Mouse (Mus musculus) heart, adult 2 months (tissue): ENCODE measurements around the gene Phykpl. TPM values are rescaled to one million over a fixed set of nuclear protein-coding genes. Genes with fewer than 3 reads are reported as not detected.
A peak's percentile ranks its signal among the peaks of the same experiment; 100 is the strongest.

Experiments used
- DNase-seq, 2 experiments: peaks; one replicate each; pipeline ENCODE4 v3.0.0; 2021
- H3K27ac ChIP-seq: fragments of 200-600 bp; 2 replicates; pipeline ENCODE4 v1.8.1; 2022
- H3K27me3 ChIP-seq: fragments of 200-500 bp; 2 replicates; pipeline ENCODE4 v1.6.1; 2012; ENCODE audit warnings: mild to moderate bottlenecking, low read length, inconsistent platforms, mixed read lengths; ENCODE audit not compliant: control insufficient read depth, insufficient read depth
- H3K36me3 ChIP-seq: fragments of 200-500 bp; 2 replicates; pipeline ENCODE4 v1.6.1; 2012; ENCODE audit warnings: low read length, inconsistent platforms; ENCODE audit not compliant: control insufficient read depth, insufficient read depth
- H3K4me1 ChIP-seq: fragments of 200-500 bp; 2 replicates; pipeline ENCODE4 v1.6.1; 2011; ENCODE audit warnings: low read length; ENCODE audit not compliant: control insufficient read depth, insufficient read depth
- H3K4me3 ChIP-seq: fragments of 200-600 bp; 2 replicates; pipeline ENCODE4 v1.8.1; 2022
- H3K79me2 ChIP-seq: fragments of 200-500 bp; replicated peaks from 2 replicates; pipeline ENCODE4 v1.6.1; 2012; ENCODE audit warnings: mild to moderate bottlenecking, inconsistent platforms, low read length, moderate library complexity, mixed read lengths; ENCODE audit not compliant: control insufficient read depth, insufficient read depth
- H3K9ac ChIP-seq: fragments of 200-500 bp; 2 replicates; pipeline ENCODE4 v1.6.1; 2012; ENCODE audit warnings: low read depth, mild to moderate bottlenecking, control low read depth, inconsistent platforms, low read length, mixed read lengths
- CTCF ChIP-seq: fragments of 200-600 bp; IDR thresholded peaks from 2 replicates; pipeline ENCODE4 v1.8.1; 2022; ENCODE audit warnings: antibody characterized with exemption, mild to moderate bottlenecking, moderate library complexity
- EP300 ChIP-seq: fragments of 200-500 bp; IDR thresholded peaks from 2 replicates; pipeline ENCODE4 v1.6.1; 2011; ENCODE audit warnings: low read depth, low read length, control low read depth; ENCODE audit not compliant: insufficient read depth
- POLR2A ChIP-seq: fragments of 200-500 bp; IDR thresholded peaks from 2 replicates; pipeline ENCODE4 v1.6.1; 2011; ENCODE audit warnings: mild to moderate bottlenecking, low read depth, low read length, control low read depth; ENCODE audit not compliant: insufficient read depth
- WGBS: fragments of 180-500 bp; shearing (Covaris S2); methylation state at CpG from one replicate; pipeline ENCODE4 v1.1.7; 2018; 5-methylcytosine and 5-hydroxymethylcytosine counted together
- intact Hi-C: fragments of 180-260 bp; cut with DNase I; formaldehyde crosslinking; loops from one replicate; pipeline ENCODE4 v1.15.1; 2025
- polyA plus RNA-seq: library from polyadenylated mRNA; depleted of rRNA; stranded (reverse); fragments of >200 nt; gene quantifications from 2 replicates; pipeline ENCODE4 v1.2.3, GENCODE M21; 2012
- total RNA-seq, 2 experiments: library from RNA; stranded (reverse); gene quantifications; 2 replicates each; pipeline ENCODE4 v1.2.3; 2021

The Phykpl gene
- total and polyA plus RNA-seq, 3 experiments: 6.9 to 16.8 (median 8.9) TPM

DNA sequence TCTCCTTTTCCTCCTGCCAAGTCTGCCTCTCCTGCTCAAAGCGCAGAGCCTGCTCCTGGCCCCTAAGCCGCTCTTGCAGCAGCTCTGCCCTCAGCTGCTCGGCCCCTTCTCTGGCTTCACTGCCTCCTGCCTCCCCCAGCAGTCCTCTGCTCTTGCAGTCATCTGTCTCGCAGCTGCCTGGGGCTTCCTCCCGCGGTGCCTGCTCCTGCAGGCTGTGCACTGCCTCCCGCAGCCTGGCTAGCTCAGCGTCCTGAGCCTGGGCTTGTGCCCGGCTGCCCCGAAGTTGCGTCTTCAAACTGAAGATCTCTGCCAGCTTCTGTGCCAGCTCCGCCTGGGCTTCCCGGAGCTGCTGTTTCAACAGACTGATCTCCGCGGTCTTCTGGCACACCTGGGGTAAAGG, 59.2 kb downstream of the Phykpl start:
- H3K9ac ChIP-seq: no peak overlapping the region
- peaks cover 2% of the 10 kb centered on the region for H3K36me3 ChIP-seq
- peaks cover 12% of the 10 kb centered on the region for H3K4me1 ChIP-seq
- peak overlapping the region; percentile 28; the same call in 1 of the 2 replicates for H3K27ac ChIP-seq
- intact Hi-C loops: no loop called here
- no peak overlapping the region for H3K4me3 ChIP-seq
- WGBS: 48% methylated on average over 15 of the region's 15 CpGs
- no peaks in the 10 kb centered on the region for H3K79me2 ChIP-seq
- peak in 1 of 2 experiments; percentile 33 for DNase-seq
- no peak for TF ChIP-seq POLR2A
- TF ChIP-seq EP300: no peak
- TF ChIP-seq CTCF: no peak
- H3K27me3 ChIP-seq: no peaks in the 10 kb centered on the region

DNA sequence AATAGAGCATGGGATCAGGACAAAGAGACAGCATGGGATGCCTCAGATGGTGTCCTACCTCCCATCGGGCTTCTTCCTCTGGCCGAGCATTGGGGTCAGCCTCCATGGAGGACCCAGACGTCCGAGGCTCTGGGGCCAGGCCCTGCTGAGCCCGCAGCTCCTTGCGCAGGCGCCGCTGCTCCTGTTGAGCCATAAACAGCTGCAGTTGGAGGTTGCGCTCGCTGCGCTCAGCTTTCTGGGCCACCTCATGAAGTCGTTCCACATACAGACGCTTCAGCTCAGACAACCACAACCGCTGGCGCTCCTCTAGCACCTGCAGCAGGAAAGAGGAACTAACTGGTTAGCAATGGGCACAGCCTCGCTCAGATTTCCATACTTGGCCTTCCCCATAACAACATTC, 59.7 kb downstream of the Phykpl start:
- WGBS: 80% methylated on average over 16 of the region's 16 CpGs
- H3K27ac ChIP-seq: no peak overlapping the region
- peak in 1 of 2 experiments; percentile 51 for DNase-seq
- no peaks in the 10 kb centered on the region for H3K79me2 ChIP-seq
- H3K4me3 ChIP-seq: no peak overlapping the region
- H3K4me1 ChIP-seq: peaks cover 12% of the 10 kb centered on the region
- intact Hi-C loops: no loop called here
- TF ChIP-seq POLR2A (no peak), CTCF (no peak), EP300 (no peak)
- H3K27me3 ChIP-seq: no peaks in the 10 kb centered on the region
- H3K36me3 ChIP-seq: peaks cover 2% of the 10 kb centered on the region
- no peak overlapping the region for H3K9ac ChIP-seq

DNA sequence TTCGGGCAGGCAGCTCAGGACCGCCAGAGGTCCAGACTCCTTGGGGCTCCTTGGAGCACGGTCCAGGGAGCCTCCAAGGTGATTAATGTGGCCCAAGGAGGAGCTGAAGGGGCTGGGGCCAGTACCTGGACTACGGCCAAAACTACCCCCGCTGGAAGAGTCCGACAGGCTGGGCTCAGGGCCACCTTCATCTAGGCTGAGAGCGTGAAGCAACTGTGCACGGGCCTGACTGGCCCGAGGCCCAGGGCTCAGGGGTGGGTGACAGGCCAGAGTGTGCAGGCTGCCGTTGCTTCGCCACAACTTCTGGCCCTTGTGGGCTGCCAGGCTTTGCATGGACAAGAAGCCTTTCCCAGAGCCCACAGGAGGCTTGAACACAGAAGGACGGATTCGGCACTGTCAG, 60.7 kb downstream of the Phykpl start:
- no peak overlapping the region; the same call in 1 of the 2 replicates for H3K4me3 ChIP-seq
- WGBS: 46% methylated on average over 13 of the region's 13 CpGs
- H3K27ac ChIP-seq: peak overlapping the region; percentile 79
- DNase-seq: no peak
- intact Hi-C loops: no loop called here
- no peaks in the 10 kb centered on the region for H3K27me3 ChIP-seq
- H3K4me1 ChIP-seq: peaks cover 12% of the 10 kb centered on the region
- TF ChIP-seq EP300 (no peak), CTCF (no peak), POLR2A (no peak)
- peaks cover 2% of the 10 kb centered on the region for H3K36me3 ChIP-seq
- no peaks in the 10 kb centered on the region for H3K79me2 ChIP-seq
- 0 out of 2 replicates have a peak overlapping the region, but pooled peaks have one; percentile 4 for H3K9ac ChIP-seq

DNA sequence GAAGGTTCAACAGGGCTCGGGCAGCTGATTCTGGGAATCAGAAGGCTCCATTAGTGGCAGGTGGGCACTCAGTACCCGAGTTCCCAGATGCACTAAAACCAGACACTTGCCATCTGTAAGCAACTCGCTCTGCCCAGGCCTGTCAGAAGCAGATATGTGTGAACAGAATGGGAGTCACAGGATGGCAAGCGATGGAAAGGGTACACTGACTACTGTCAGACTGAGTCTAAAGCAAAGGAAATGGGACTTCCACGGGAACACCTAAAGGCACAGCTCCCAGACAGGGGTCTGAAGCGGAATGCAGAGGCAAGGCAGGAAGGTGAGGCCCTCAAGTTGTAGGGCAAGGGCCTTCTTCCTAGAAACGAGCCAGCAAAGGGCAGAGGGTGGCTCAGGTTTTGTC, 61.7 kb downstream of the Phykpl start:
- intact Hi-C loops: no loop called here
- H3K27me3 ChIP-seq: no peaks in the 10 kb centered on the region
- TF ChIP-seq CTCF (no peak), EP300 (no peak), POLR2A (no peak)
- H3K27ac ChIP-seq: peak overlapping the region; percentile 79
- H3K36me3 ChIP-seq: peaks cover 2% of the 10 kb centered on the region
- peak overlapping the region; percentile 33; the same call in 1 of the 2 replicates for H3K4me3 ChIP-seq
- H3K79me2 ChIP-seq: no peaks in the 10 kb centered on the region
- no peak for DNase-seq
- H3K9ac ChIP-seq: peak overlapping the region; percentile 17; the same call in 1 of the 2 replicates
- 65% methylated on average over 7 of the region's 7 CpGs for WGBS
- H3K4me1 ChIP-seq: peaks cover 12% of the 10 kb centered on the region

DNA sequence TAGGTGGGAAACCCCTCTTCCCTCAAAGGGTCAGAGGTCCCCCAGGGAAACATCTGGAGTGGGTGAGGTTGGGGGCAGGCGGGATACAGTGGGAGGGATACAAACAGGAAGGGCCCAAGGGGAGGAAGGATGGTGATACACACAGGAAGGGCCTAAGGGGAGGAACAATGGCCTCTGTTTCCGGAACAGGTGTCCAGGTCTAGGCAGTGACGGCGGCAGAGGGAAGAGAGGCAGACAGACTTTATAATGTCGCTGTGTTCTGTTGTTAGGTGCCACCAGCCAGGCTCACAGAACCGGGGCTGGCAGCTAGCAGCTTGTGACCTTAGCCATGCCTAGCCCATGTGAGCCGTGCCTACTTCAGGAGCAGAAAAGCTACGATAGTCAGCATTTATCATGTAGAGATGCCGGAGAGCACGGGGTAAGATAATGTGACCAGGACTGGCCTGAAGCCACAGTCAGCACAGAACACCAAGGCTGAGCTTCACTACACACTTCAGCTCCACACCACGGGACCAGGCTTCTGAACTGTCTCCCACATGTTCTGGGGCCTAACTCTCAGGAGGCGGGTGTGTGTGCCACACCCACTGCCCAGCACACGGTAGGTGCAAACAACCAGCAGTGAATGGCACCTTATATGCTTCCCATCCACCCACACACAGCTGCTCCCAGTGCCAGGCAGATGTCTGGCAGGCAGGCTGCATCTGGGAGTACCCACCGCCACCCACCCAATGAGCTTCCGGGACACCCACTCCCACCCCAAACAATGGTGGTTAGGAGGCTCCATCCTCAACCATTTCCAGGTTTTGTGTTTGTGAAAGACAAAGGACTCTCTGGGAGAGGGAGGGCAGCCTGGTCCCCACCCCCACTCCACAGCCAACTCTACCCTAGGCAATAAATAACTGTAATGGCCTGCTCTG, 62.5 kb downstream of the Phykpl start:
- peaks cover 10% of the 10 kb centered on the region for H3K4me1 ChIP-seq

DNA sequence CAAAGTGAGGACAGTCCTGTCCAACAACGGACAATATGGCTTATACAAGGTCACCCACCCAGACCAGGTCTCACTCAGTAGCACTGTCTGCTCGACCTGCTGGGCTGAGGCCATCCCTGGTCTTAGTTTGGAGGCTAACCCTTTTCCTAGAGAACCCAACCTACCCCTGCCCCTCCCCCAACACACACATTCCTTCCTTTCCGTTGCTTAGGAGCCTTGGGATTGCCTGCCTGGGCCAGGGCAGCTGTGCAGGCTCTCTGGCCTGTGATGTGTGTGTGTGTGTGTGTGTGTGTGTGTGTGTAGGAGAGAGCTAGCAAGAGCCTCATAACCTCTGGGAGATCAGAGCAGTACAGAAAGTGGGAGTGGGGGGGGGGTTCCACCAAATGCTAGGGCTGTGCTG, 64.0 kb downstream of the Phykpl start:
- Histone ChIP-seq H3K4me1 (peaks cover 7% of the 10 kb centered on the region), H3K4me3 (peak overlapping the region; percentile 76), H3K9ac (peak overlapping the region; percentile 87), H3K27ac (peak overlapping the region; percentile 86), H3K36me3 (no peaks in the 10 kb centered on the region; the same call in none of the 2 replicates), H3K27me3 (no peaks in the 10 kb centered on the region), H3K79me2 (no peaks in the 10 kb centered on the region)
- intact Hi-C loops: no loop called here
- TF ChIP-seq EP300 (no peak), CTCF (no peak), POLR2A (no peak)
- 39% methylated on average over 3 of the region's 3 CpGs for WGBS
- no peak for DNase-seq

More for the DNA sequence above, 62.5 kb downstream of the Phykpl start:
- H3K79me2 ChIP-seq: no peaks in the 10 kb centered on the region
- DNase-seq: peak; percentile 68 to 73
- peak; percentile 39; the same call in 1 of the 2 replicates for TF ChIP-seq POLR2A
- no peak for TF ChIP-seq CTCF
- TF ChIP-seq EP300: peak; percentile 93
- peak overlapping the region; percentile 79 for H3K27ac ChIP-seq
- H3K27me3 ChIP-seq: no peaks in the 10 kb centered on the region
- peak overlapping the region; percentile 43 for H3K4me3 ChIP-seq
- H3K9ac ChIP-seq: peak overlapping the region; percentile 31
- H3K36me3 ChIP-seq: no peaks in the 10 kb centered on the region; the same call in none of the 2 replicates
- intact Hi-C loops: no loop called here
- 36% methylated on average over 15 of the region's 15 CpGs for WGBS
